Mouse (Mus musculus) right cerebral cortex, adult 2 months (tissue): ENCODE measurements at regions not wholly inside any gene's neighbourhood (a gene's known extent, or its start where the extent isn't known, plus 50 kb on each side); places are given as distances from the start of the nearest gene placed in this dataset.

ENCODE experiments used
- DNase-seq, 2 experiments: peaks; one replicate each; pipeline ENCODE4 v3.0.0; 2021 to 2022; ENCODE audit warnings: low spot score in 2 of 2

DNA sequence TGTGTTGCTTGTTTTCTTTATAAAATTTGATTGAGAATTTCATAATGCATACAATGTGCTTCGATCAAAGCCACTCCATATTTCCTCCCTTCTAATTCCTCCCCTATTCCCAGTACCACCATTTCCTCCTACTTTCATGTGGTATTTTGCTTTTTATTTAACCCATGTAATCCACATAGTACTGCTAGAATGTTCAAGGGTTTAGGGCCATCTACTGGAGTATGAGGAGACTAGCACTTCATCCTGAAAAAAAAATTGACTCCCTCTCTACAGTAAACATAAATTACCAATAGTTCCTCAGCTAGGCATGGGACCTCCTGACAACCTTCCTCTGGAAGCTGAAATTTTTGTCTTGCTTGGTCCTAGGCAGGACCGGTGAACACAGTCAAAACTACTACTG is 163.0 kb downstream of the Gpr165 start:
- no peak for DNase-seq

- DNase-seq = peak; percentile 8 to 34
These were observed 165.5 kb downstream of the Gpr165 start for GRCm38 (mm10) chrX:96878721-96879120.

DNA sequence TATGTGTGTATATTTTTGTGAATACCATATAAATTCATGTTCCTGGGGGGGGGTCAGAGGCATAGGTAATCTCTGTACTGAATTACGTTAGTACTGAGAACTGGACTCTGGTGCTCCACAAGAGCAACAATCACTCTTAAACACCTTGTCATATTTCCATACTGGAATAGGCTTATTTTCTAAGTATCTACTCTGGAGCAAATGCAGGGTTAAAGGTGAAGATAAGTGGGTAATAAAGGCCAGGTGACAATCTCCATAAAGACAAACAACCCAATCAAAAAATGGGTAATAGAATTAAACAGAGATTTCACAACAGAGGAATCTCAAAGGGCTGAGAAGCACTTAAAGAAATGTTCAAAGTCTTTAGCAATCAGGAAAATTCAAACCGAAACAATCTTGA is 165.9 kb downstream of the Gpr165 start:
- DNase-seq = no peak

DNA sequence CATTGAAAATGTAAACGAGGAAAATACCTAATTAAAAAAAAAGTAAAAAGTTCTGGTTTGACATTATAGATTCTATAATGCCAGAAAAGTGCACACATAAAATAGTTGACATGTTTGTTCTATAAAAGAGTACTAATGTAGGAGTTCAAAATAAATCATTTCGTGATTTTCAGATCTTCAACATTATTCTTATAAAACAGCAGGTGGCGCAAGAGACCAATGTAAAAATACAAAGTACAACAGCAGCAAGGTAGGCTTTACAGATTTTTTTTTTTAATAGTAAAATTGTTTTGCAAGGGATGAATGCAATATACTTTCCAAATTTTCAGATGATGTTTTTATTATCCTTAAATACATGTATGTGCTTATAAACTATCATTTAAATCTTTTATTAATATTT is 171.8 kb upstream of the Pgr15l start:
- no peak for DNase-seq
